Mouse (Mus musculus): ENCODE results near the gene Ppp3cb. TPM values are rescaled to one million over a fixed set of nuclear protein-coding genes. Genes with fewer than 3 reads are reported as not detected.

Gene Ppp3cb
- polyA plus RNA-seq, 1 experiment, result 1.6 TPM

GRCm38 (mm10) chr14:20545529-20546331 is 643 bp downstream of the Ppp3cb start:
- Histone ChIP-seq H3K9me3 (no peaks in the 10 kb centered on the region), H3K4me3 (replicated peaks) (peak overlapping the region; percentile 93), H3K36me3 (replicated peaks; ENCODE audit: low read length) (peaks cover 32% of the 10 kb centered on the region), H3K4me1 (peaks cover 38% of the 10 kb centered on the region; the same call in 1 of the 2 replicates), H3K27me3 (replicated peaks) (no peaks in the 10 kb centered on the region)
- no peak for TF ChIP-seq FLI1 (IDR thresholded peaks at IDR 0.05; ENCODE audit: low read length)
- TF ChIP-seq GATA1 (IDR thresholded peaks at IDR 0.05; ENCODE audit: borderline replicate concordance, low read length), result no peak

DNA sequence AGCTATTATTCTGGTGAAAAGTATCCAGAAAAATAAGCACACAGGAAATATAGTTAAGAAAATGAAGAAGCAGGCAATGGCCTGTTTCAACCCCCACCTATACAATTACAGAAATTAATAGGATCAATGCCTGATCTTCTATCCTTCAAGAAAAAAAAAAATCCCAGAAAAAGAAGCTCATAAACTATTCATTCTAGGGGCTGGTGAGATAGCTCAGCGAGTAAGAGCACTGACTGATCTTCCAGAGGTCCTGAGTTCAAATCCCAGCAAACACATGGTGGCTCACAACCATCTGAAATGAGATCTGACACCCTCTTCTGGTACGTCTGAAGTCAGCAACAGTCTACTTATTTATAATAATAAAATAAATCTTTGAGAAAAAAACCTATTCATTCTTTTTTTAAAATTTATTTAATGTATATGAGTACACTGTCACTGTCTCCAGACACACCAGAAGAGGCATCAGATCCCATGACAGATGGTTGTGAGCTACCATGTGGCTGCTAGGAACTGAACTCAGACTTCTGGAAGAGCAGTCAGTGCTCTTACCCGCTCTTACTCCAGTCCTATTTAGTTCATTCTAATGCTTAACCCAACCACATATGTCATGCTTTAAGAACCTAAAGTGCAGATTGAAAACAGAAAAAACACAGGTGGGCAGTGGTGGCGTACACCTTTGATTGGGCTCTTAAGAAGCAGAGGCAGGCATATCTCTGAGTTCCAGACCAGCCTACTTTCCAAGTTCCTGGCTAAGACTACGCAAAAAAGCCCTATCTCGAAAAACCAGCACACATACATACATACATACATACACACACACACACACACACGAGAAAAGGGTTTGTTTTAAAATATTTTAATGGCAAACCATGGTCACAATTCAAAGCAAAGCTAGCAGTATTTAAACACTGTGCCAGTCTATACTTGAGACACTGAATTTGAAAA is 1.6 kb downstream of the Ppp3cb start:
- H3K4me3 ChIP-seq (replicated peaks), result peak overlapping the region; percentile 93
- H3K4me1 ChIP-seq, result peaks cover 42% of the 10 kb centered on the region; the same call in 1 of the 2 replicates
- no peaks in the 10 kb centered on the region for H3K9me3 ChIP-seq
- TF ChIP-seq FLI1 (IDR thresholded peaks at IDR 0.05; ENCODE audit: low read length), result no peak
- no peak for TF ChIP-seq GATA1 (IDR thresholded peaks at IDR 0.05; ENCODE audit: borderline replicate concordance, low read length)
- H3K36me3 ChIP-seq (replicated peaks; ENCODE audit: low read length), result peaks cover 23% of the 10 kb centered on the region
- no peaks in the 10 kb centered on the region for H3K27me3 ChIP-seq (replicated peaks)

DNA sequence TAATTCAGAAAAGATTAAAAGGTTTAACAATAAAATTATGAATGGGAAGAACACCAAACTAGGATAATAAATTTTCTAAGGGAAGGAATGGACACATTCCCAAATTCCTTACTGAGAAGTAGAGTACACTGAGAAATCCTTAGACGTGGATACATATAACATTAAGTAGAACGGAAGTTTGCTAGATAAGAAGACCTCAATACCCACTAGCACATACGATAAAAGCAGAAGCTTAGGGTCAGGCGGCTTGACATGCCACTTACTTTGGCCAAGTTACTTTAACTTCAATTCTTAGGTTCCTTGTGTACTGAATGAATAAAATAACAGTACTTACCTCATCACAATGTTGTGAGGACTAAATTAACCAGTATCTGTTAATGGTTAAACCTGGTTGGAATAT is 16.7 kb downstream of the Ppp3cb start:
- no peak for TF ChIP-seq GATA1 (IDR thresholded peaks at IDR 0.05; ENCODE audit: borderline replicate concordance, low read length)
- no peak for TF ChIP-seq FLI1 (IDR thresholded peaks at IDR 0.05; ENCODE audit: low read length)
- Histone ChIP-seq H3K36me3 (replicated peaks; ENCODE audit: low read length) (peaks cover 33% of the 10 kb centered on the region), H3K27me3 (replicated peaks) (no peaks in the 10 kb centered on the region), H3K4me1 (peaks cover 2% of the 10 kb centered on the region; the same call in 1 of the 2 replicates), H3K9me3 (no peaks in the 10 kb centered on the region), H3K4me3 (replicated peaks) (no peak overlapping the region)

DNA sequence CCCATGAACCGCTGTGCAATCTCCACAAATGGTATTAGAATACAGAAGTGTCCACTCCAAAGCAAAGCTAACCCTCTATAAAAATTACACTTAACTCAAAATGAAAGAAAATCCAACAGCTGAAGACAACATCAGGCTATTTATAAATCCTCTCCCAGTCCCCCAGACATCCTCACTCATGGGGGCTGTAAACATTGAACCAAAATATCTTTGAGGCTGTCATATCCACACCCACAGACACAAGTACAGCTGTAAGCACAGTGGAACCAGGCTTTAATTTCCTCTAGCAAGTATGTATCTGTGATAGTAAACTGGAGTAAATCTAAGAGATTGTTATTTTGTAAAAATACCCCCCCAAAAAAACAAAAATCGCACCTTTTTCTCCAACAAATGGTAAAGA is 26.2 kb downstream of the Ppp3cb start:
- H3K4me1 ChIP-seq, result no peaks in the 10 kb centered on the region
- TF ChIP-seq FLI1 (IDR thresholded peaks at IDR 0.05; ENCODE audit: low read length) (no peak), GATA1 (IDR thresholded peaks at IDR 0.05; ENCODE audit: borderline replicate concordance, low read length) (no peak)
- H3K36me3 ChIP-seq (replicated peaks; ENCODE audit: low read length), result peaks cover 78% of the 10 kb centered on the region
- no peaks in the 10 kb centered on the region for H3K9me3 ChIP-seq
- no peaks in the 10 kb centered on the region for H3K27me3 ChIP-seq (replicated peaks)
- H3K4me3 ChIP-seq (replicated peaks), result no peak overlapping the region

DNA sequence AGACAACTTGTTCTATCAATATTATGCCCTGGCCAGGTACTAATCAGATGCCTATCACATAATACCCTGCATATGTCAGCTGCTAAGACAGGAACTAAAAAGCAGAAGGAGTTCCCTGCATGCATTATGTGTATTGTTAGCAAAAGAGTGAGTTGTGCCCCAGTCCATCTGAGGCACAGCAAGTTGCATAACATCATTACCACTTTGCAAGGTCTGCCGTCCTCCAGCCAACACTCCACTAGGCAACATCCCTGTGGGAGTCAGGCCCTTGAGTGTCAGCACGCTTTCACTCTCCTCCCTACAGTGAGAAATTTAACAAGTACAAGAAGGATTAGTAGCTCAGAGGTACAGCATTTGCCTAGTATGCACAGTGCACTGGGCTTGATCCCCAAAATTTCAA is 37.9 kb downstream of the Ppp3cb start:
- no peaks in the 10 kb centered on the region for H3K9me3 ChIP-seq
- peaks cover 4% of the 10 kb centered on the region; the same call in 1 of the 2 replicates for H3K4me1 ChIP-seq
- H3K36me3 ChIP-seq (replicated peaks; ENCODE audit: low read length), result peaks cover 51% of the 10 kb centered on the region
- H3K4me3 ChIP-seq (replicated peaks), result peak overlapping the region; percentile 21
- no peaks in the 10 kb centered on the region for H3K27me3 ChIP-seq (replicated peaks)
- TF ChIP-seq GATA1 (IDR thresholded peaks at IDR 0.05; ENCODE audit: borderline replicate concordance, low read length), result no peak

DNA sequence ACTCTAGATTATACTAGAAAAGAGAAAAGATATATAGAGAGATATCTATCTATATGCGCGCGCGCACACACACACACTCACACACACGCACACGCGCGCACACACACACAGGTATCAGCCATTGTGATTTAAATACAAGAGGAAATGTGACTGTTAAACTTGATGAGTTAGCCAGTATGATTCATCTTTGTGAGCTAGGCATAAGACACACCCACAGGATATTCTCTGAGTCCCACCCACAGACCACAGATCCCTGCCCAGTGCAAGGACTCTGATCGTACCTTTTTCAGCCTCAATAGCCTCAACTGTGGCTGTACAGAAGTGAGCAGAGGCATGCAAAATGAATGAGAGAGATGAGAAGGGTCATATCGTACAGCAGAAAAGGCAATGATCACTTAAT is 43.4 kb downstream of the Ppp3cb start:
- Histone ChIP-seq H3K9me3 (no peaks in the 10 kb centered on the region), H3K4me3 (replicated peaks) (no peak overlapping the region), H3K4me1 (peaks cover 9% of the 10 kb centered on the region), H3K36me3 (replicated peaks; ENCODE audit: low read length) (peaks cover 44% of the 10 kb centered on the region), H3K27me3 (replicated peaks) (no peaks in the 10 kb centered on the region)
- no peak for TF ChIP-seq GATA1 (IDR thresholded peaks at IDR 0.05; ENCODE audit: borderline replicate concordance, low read length)
- TF ChIP-seq FLI1 (IDR thresholded peaks at IDR 0.05; ENCODE audit: low read length), result no peak

DNA sequence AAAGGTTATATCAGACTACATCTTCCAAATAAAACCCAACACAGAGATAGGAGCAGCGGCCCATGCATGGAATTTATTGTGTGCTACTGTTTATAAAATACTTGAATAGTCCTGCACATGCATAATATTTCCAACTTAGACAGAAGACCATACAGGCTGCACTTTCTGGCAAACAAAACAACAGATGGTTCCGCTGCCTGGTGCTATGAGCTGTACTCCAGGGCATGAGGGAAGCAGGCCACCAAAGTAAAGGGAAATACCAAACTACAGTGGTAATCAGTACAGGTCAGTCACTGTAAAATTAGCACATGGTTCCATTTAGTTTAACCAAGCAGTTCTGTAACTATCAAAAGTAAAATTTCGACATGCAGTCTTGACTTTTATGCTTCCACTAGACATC is 46.4 kb downstream of the Ppp3cb start:
- Histone ChIP-seq H3K9me3 (no peaks in the 10 kb centered on the region), H3K36me3 (replicated peaks; ENCODE audit: low read length) (peaks cover 55% of the 10 kb centered on the region), H3K27me3 (replicated peaks) (no peaks in the 10 kb centered on the region), H3K4me3 (replicated peaks) (no peak overlapping the region), H3K4me1 (peaks cover 9% of the 10 kb centered on the region)
- TF ChIP-seq FLI1 (IDR thresholded peaks at IDR 0.05; ENCODE audit: low read length) (no peak), GATA1 (IDR thresholded peaks at IDR 0.05; ENCODE audit: borderline replicate concordance, low read length) (no peak)

DNA sequence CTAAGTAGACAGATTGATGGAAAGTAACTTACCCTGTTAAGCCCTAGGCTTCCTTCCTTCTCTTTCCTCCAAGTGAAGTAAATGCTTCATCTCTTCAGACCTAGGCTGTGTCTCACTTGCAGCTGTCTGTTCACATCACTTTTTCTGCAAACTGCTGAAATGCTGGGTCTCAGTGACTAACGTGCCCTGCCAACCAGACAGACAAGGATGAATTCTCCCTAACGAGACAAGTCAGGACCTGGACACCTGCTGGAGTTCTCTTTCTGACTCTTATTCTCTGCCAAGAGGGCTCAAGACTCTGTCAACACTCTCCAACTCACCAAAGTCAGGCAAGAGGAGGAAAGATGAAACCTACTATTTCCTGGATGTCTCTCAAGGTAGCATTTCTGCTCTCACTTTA is 49.8 kb downstream of the Ppp3cb start, which contains the start of gene Mss51:
Gene Mss51 (minus strand): TSS at position 299 of the 400 bp plus-strand sequence.
- H3K27me3 ChIP-seq (replicated peaks), result no peaks in the 10 kb centered on the region
- no peaks in the 10 kb centered on the region; the same call in 1 of the 2 replicates for H3K4me1 ChIP-seq
- H3K36me3 ChIP-seq (replicated peaks; ENCODE audit: low read length), result peaks cover 79% of the 10 kb centered on the region
- no peak for TF ChIP-seq FLI1 (IDR thresholded peaks at IDR 0.05; ENCODE audit: low read length)
- no peak for TF ChIP-seq GATA1 (IDR thresholded peaks at IDR 0.05; ENCODE audit: borderline replicate concordance, low read length)
- H3K4me3 ChIP-seq (replicated peaks), result no peak within 1 kb of the TSS
- no peaks in the 10 kb centered on the region for H3K9me3 ChIP-seq

DNA sequence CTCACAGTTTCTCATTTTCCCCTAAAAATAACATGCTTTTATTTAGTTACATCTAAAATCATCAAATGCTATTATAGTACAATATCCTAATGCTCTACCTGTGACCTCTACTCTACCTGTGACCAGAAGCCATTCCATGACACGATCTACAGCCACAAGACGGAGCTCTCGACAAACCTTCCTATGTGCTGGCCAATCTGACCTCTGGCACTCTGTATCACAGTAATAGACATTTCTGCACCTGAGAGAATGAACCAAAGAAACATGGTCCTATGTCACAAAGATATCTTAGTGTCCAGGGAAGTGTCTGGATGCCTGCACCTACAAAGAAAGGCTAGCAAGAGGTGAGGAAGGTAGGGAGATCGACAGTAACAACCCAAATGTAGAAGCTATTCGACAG is 60.3 kb downstream of the Ppp3cb start:
- Histone ChIP-seq H3K27me3 (replicated peaks) (no peaks in the 10 kb centered on the region), H3K4me3 (replicated peaks) (no peak overlapping the region), H3K9me3 (no peaks in the 10 kb centered on the region), H3K4me1 (peaks cover 11% of the 10 kb centered on the region), H3K36me3 (replicated peaks; ENCODE audit: low read length) (peaks cover 48% of the 10 kb centered on the region)
- TF ChIP-seq GATA1 (IDR thresholded peaks at IDR 0.05; ENCODE audit: borderline replicate concordance, low read length) (no peak), FLI1 (IDR thresholded peaks at IDR 0.05; ENCODE audit: low read length) (no peak)
